Mouse (Mus musculus) limb, embryonic 14.5 days (tissue): ENCODE results near the gene Gtf3c1. TPM values are rescaled to one million over a fixed set of nuclear protein-coding genes. Genes with fewer than 3 reads are reported as not detected.

Experiments
- ATAC-seq: fragments of 200-750 bp; cut with Nextera tagmentation; 2 replicates; pipeline ENCODE4 v1.8.0; 2017; ENCODE audit warnings: low read depth, moderate number of reproducible peaks, moderate TSS enrichment; ENCODE audit not compliant: low FRiP score
- DNase-seq: peaks from one replicate; pipeline ENCODE4 v3.0.0-alpha.2; 2015; ENCODE audit warnings: low spot score
- H3K27ac ChIP-seq: fragments of 300-500 bp; sonication (generic); replicated peaks from 2 replicates; pipeline ENCODE4 v1.5.1; 2014; ENCODE audit warnings: low read depth, mild to moderate bottlenecking, low read length, moderate library complexity, mixed read lengths
- H3K27me3 ChIP-seq: fragments of 300-500 bp; sonication (generic); 2 replicates; pipeline ENCODE4 v1.6.1; 2014; ENCODE audit warnings: low read length, mixed read lengths; ENCODE audit not compliant: control insufficient read depth, insufficient read depth
- H3K36me3 ChIP-seq: fragments of 300-500 bp; sonication (generic); 2 replicates; pipeline ENCODE4 v1.6.1; 2014; ENCODE audit warnings: mild to moderate bottlenecking, low read length, moderate library complexity, mixed read lengths; ENCODE audit not compliant: control insufficient read depth, insufficient read depth
- H3K4me1 ChIP-seq: fragments of 300-500 bp; sonication (generic); 2 replicates; pipeline ENCODE4 v1.6.1; 2014; ENCODE audit warnings: antibody characterized with exemption, low read length, mixed read lengths; ENCODE audit not compliant: control insufficient read depth, insufficient read depth
- H3K4me2 ChIP-seq: fragments of 300-500 bp; sonication (generic); replicated peaks from 2 replicates; pipeline ENCODE4 v1.6.1; 2014; ENCODE audit warnings: low read depth, mild to moderate bottlenecking, low read length, moderate library complexity; ENCODE audit not compliant: severe bottlenecking
- H3K4me3 ChIP-seq: fragments of 300-500 bp; sonication (generic); replicated peaks from 2 replicates; pipeline ENCODE4 v1.5.1; 2014; ENCODE audit warnings: low read length
- H3K9ac ChIP-seq: fragments of 300-500 bp; sonication (generic); 2 replicates; pipeline ENCODE4 v1.6.1; 2014; ENCODE audit warnings: mild to moderate bottlenecking, low read depth, low read length, moderate library complexity; ENCODE audit not compliant: severe bottlenecking
- H3K9me3 ChIP-seq: fragments of 300-500 bp; sonication (generic); 2 replicates; pipeline ENCODE4 v1.6.1; 2016; ENCODE audit warnings: low read length; ENCODE audit not compliant: control insufficient read depth
- POLR2A ChIP-seq: fragments of 200-500 bp; IDR thresholded peaks from 2 replicates; pipeline ENCODE4 v1.8.0; 2012; ENCODE audit warnings: inconsistent platforms, mild to moderate bottlenecking, moderate library complexity, borderline replicate concordance; ENCODE audit not compliant: insufficient read depth, insufficient read length; ENCODE audit errors: extremely low read depth
- WGBS: fragments of 180-500 bp; shearing (Covaris S2); extraction: QIAGEN DNeasy Blood & Tissue Kit; methylation state at CpG from one replicate; pipeline ENCODE4 v1.1.7; 2014; 5-methylcytosine and 5-hydroxymethylcytosine counted together
- polyA plus RNA-seq, 2 experiments: library from polyadenylated mRNA; depleted of rRNA in 1 of 2; stranded (reverse) in 1 of 2; unstranded in 1 of 2; fragments of >200 nt; fragmentation: Nextera tagmentation in 1 of 2; extraction: Ambion mirVana in 1 of 2; gene quantifications; 2 replicates each; pipeline versions ENCODE4 v1.2.1 to v1.2.3; 2012 to 2014

The Gtf3c1 gene
- polyA plus RNA-seq, 2 experiments: 27.9 to 40.7 TPM

DNA sequence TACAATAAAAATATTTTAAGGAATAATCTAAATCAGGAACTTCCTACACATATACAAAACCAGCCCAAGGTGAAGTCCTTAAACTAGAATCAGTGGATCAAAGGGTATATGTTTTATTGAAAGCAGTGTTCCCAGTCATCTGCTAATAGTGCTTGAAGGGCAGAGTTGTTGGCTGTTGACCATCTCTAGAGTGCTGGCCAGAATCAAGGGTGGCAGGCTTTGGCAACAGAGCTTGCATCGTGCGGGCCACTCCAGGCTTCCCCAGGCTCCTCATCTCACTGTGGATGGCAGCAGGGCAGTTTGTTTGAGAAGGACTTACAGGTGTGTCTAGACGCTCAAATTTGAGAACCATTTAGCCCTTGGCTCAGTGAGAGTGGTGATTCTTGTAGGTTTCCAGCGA is 26.2 kb upstream of the Gtf3c1 start:
- 92% methylated on average over 4 of the region's 4 CpGs for WGBS
- ATAC-seq: no peak
- no peak overlapping the region for H3K4me3 ChIP-seq
- H3K27ac ChIP-seq: no peak overlapping the region
- DNase-seq: no peak
- no peak for TF ChIP-seq POLR2A
- H3K4me2 ChIP-seq: no peak overlapping the region
- no peaks in the 10 kb centered on the region for H3K9me3 ChIP-seq
- no peaks in the 10 kb centered on the region for H3K36me3 ChIP-seq
- no peak overlapping the region for H3K9ac ChIP-seq
- H3K27me3 ChIP-seq: no peaks in the 10 kb centered on the region
- H3K4me1 ChIP-seq: no peaks in the 10 kb centered on the region

DNA sequence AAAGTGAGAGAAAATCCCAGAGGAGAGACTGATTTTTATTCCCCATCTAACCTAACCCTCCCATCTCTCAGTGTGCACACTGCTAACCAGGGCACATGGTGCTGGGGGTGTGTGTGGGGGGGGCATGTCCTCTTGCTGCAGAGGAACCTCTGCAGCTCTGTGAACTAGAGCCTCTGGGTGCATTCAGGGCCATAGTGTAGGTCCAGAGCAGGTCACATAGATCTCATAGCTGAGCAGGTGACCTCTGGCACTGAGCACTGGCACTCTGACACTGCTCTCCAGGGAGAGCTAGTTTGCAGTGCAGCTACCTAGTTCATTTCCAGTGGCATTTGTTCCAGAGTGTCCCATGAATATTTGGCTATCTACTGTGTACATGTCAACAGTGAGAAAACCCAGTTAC is 24.1 kb upstream of the Gtf3c1 start:
- TF ChIP-seq POLR2A: no peak
- no peaks in the 10 kb centered on the region for H3K36me3 ChIP-seq
- H3K4me1 ChIP-seq: no peaks in the 10 kb centered on the region
- H3K27ac ChIP-seq: no peak overlapping the region
- H3K4me3 ChIP-seq: no peak overlapping the region
- ATAC-seq (no peak), DNase-seq (no peak)
- H3K4me2 ChIP-seq: no peak overlapping the region
- H3K27me3 ChIP-seq: no peaks in the 10 kb centered on the region
- no peaks in the 10 kb centered on the region for H3K9me3 ChIP-seq
- H3K9ac ChIP-seq: no peak overlapping the region

DNA sequence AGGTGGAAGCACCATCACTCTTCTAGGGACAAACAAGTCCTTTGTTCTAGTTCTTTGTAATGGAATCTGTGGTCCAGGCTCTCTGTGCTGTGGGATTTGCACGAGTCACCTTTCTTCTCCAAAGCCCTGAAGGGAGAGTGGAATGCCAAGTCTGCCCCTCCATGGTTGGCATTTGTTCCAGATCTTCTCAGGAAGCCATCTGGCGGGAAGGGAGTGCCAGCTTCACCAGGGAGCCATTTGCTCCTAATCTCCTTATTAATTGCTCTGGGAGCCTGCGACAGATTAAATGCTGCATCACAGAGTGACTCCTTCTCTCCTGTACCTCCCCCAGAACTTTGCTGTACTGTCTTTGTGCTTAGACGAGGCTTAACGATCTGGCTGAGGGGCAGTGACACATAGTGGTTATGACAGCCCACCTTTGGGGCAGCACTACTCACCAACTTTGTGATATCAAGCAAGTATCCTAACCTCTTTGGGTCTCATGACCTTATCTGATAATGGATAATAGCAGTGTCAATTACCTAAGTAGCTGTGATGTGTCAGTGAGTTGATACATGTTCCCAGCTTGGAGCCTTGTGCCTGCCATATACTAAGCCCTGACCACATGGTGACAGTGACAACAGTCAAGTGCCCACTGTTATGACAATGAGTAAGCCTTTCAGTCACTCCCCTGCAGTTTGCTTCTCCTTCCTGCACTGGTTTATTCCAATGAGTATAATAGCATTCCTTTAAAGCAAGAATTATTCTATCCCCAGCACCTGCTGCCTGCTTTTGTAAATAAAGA is 15.8 kb upstream of the Gtf3c1 start:
- Histone ChIP-seq H3K9me3 (no peaks in the 10 kb centered on the region), H3K27ac (no peak overlapping the region), H3K9ac (no peak overlapping the region), H3K4me2 (no peak overlapping the region), H3K27me3 (no peaks in the 10 kb centered on the region), H3K4me1 (peaks cover 13% of the 10 kb centered on the region; the same call in 1 of the 2 replicates), H3K36me3 (no peaks in the 10 kb centered on the region), H3K4me3 (no peak overlapping the region)
- ATAC-seq: no peak
- TF ChIP-seq POLR2A: no peak
- no peak for DNase-seq
- 51% methylated on average over 5 of the region's 5 CpGs for WGBS

DNA sequence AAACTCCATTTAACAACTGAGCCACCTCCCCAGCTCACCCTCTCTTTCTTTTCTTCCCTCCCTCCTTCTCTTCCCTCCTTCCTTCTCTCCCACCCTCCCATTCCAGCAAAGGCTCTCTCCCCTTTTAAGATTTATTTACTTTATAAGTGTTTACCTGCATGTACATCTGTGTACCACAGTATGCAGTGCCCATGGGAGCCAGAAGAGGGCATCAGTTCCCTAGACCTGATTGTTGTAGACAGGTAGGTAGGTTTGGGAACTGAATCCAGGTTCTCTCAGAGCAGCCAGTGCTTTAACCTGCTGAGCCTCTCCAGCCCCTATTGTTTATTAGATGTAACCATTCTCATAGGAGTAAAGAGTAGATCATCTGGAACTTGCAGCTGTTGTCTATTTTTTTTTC is 14.5 kb upstream of the Gtf3c1 start:
- no peaks in the 10 kb centered on the region for H3K36me3 ChIP-seq
- no peak overlapping the region for H3K4me3 ChIP-seq
- H3K4me2 ChIP-seq: no peak overlapping the region
- no peak overlapping the region for H3K27ac ChIP-seq
- H3K9me3 ChIP-seq: no peaks in the 10 kb centered on the region
- no peaks in the 10 kb centered on the region for H3K27me3 ChIP-seq
- TF ChIP-seq POLR2A: no peak
- H3K4me1 ChIP-seq: peaks cover 13% of the 10 kb centered on the region
- ATAC-seq: no peak
- DNase-seq: no peak
- H3K9ac ChIP-seq: no peak overlapping the region

DNA sequence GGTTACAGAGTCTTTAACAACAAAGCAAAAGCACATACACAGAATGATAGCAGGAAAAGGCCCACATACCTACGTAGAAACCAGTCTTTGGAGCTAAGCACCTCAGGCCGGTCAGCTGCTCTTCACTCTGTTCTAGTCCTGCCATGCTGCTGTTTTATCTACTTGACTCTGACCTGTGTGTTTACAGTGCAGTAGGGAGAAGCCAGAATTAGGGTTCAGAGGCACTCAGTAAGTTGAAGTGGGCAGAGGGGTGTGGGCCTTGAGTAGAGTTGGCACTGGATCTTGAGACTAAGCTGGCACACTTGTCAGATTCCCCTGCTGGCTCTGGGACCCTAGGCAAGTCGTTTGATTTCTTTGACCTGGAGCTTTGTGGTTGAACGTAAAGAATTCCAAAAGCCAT is 13.5 kb upstream of the Gtf3c1 start:
- DNase-seq (no peak), ATAC-seq (no peak)
- no peak for TF ChIP-seq POLR2A
- Histone ChIP-seq H3K9me3 (no peaks in the 10 kb centered on the region), H3K9ac (no peak overlapping the region), H3K36me3 (no peaks in the 10 kb centered on the region), H3K4me1 (peaks cover 19% of the 10 kb centered on the region), H3K27ac (no peak overlapping the region), H3K27me3 (no peaks in the 10 kb centered on the region), H3K4me2 (no peak overlapping the region), H3K4me3 (no peak overlapping the region)
- WGBS: 73% methylated on average over 4 of the region's 4 CpGs
